Mouse (Mus musculus) bone marrow macrophage, adult 2 months (primary cell): ENCODE results near the gene Rasgrp2.

Source experiments
- CTCF ChIP-seq: IDR thresholded peaks from 2 replicates; pipeline ENCODE4 v1.5.1; 2012; ENCODE audit warnings: low read depth, mild to moderate bottlenecking, low read length, moderate library complexity
- POLR2A ChIP-seq: IDR thresholded peaks from 2 replicates; pipeline ENCODE4 v1.6.1; 2012; ENCODE audit warnings: mild to moderate bottlenecking, low read depth, low read length, borderline replicate concordance

DNA sequence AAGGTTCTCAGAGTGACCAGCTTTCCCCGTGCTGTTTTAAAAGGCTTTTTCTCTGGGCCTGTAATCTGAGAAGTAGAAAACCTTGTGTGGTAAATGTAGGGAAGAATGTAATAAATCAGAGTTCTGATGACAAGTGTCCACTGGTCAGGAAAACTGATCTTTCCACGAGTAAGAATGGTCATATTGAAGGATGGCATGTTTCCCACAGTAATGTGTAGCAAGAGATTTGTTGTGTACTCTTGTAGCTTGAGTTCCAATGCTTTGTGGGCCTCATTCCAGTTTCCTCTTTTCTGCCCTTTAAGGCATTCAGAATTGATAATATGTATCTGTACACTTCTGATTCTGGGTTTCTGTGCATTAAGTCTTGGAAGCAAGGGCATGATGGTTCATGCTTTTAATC lies 34.3 kb upstream of the Rasgrp2 start:
- no peak for TF ChIP-seq CTCF
- no peak for TF ChIP-seq POLR2A
